Mouse (Mus musculus) testis, postnatal 10 days (tissue): ENCODE data around the gene Slc3a2.
A peak's percentile ranks its signal among the peaks of the same experiment; 100 is the strongest.

Experiments used
- DNase-seq: peaks from one replicate; pipeline ENCODE4 v3.0.0; 2021; ENCODE audit warnings: low spot score

The Slc3a2 gene

DNA sequence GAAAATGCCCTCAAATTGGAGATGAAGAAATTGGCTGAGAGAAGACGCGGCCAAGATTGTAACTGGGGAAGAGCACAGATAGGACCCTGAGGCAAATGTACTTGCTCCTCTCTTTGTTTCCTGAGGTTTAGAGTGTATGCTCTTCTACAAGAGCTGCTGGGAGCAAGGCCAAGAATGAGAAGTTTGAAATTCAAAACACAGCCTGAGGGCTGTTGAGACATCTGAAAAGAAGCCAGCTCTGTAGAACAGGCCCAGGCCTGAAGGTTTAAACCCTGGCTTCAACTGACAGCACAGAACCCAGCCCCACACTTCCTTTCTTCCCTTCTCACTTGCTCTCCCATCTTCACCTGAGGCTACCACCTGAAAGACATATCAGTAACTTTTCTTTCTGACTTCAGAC is 13.1 kb downstream of the Slc3a2 start:
- DNase-seq = no peak

DNA sequence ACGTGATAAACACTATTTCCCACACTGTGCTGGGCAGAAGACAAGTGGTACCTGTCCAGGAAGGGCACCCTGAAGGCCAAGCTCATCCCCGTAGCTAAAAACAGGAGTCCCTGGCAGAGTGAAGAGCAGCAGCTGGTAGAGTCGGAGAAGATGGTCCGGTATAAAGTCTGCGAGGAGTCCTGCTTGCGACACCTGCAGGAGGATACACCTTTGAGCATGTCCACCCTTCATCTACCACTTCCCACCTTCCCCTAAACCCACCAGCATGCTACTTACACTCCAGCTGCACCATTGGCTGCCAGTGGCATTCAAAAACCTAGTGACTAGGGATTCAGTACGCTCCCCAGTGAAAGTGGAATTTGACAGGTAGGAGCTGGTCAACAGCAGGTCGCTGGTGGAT is 14.2 kb downstream of the Slc3a2 start:
- no peak for DNase-seq

DNA sequence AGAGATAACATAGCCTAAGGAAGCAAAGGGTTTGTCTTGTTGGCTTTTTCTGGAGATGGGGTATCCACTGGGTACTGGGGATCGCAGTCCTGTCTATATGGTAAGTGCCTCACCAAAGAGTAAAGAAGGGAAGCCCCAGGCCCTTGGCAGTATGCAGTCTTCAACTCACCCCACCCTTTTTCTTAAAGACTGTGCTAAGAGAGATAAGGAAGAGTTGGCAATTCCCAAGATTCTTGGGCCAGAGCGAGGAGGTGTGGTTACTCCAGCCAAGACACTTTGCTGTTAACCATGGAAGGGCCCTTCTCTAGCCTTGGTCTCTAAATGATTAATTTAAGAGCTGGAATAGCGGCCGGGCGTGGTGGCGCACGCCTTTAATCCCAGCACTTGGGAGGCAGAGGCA is 16.2 kb downstream of the Slc3a2 start:
- DNase-seq = no peak

DNA sequence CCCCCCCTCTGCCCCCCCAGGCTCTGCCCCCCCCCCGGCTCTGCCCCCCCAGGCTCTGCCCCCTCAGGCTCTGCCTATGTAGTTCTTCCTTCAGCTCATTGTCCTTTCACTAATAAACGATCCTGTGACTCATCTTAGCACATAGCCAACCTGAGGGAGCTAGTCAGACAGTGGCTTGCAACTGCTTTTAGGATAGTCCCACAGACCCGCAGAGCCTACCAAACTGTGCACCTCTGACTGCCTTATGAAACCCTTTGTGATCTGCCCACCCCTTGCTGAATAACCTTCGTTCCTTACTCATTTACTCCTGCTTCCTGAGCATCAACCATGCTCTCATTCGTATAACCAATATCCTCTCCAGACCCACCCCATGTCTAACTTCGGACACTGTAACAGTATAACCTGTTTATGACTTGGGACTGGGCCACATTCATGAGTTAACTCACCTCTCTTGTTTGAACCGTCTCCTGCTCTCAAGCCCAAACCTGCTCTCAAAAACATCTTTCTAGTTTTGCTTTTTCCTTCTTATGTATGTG is 17.0 kb downstream of the Slc3a2 start:
- DNase-seq = no peak

DNA sequence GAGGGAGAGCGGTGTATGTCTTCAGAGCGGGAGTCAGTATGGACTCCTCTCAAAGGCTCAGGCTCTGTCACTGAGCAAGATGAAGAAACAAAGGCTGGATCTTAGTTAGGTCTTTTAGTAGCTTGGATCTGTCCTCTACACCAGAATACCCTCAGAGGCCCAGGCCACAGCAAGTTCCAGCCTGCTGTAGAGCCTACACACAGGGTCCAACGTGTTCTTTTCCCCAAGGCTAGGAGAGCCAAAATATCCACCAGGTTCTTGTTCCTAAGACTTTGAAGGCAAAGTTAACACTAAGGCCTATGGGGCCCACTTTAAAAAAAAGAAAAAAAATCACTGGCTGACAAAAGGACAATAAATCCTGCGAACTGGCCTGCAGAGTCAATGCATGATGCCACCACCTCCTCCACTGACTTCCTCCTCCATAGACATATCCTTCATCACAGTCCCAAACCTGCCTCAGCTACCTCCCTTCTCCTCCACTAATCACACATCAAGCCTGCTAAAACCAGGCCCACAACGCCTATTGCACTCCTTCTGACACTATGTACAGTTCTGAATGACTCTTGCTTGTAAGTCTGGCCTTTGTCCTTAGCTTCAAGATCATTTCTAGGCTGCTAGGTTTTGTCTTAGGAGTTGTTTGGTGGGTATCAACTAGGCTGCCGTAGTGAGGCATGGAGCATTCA is 18.0 kb downstream of the Slc3a2 start:
- no peak for DNase-seq

DNA sequence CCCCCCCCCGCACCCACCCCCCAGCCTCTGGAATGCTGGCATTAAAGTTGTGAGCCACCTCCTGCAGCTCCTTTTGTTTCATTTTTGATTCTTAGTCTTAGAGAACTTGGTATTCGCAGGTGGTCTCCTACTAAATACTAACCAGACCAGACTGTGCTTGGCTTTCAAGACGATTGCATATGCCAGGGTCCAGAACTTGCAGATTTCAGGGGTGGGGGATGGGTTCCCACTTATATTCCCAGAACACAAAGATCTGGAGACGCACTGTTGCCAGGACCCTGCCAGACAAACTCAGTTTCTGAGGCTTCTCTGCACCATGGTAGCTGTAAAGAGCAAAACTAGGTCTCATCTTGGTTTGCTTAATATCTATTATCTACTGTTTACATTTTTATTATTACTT is 19.6 kb downstream of the Slc3a2 start:
- DNase-seq = no peak

DNA sequence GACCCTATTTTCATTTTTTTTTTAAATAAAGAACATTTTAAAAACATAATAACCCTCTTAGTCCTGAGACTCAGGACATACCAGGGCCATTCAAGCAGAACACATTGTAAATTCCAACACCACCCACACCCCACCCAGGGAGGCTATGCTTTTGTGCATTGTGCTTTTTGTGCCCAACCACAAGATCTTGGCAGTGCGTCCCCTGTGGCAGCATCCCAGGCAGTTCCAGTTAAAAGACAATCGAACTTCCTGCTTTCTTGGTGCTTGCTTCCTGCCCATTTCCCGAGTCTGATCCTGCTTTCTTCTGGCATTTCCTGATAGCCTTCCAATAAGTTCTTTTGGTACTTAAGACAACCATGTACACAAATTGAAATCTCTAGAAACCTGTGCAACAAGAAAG is 20.7 kb downstream of the Slc3a2 start:
- no peak for DNase-seq

DNA sequence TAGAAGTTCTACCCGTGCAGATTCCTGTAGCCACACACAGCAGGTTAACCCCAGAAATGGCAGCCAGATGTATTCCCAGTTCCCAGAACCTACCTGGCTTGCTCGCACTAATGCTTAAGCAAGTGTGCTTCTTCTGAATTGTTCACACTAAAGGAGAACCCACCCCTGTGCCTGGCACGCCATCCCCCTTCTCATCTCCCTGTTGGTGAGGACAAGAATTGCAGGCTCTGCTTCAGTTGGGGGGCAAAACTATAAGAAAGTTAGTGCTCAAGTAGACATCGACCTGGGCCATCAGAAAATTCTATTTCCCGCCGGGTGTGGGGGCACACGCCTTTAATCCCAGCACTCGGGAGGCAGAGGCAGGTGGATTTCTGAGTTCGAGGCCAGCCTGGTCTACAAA is 23.5 kb downstream of the Slc3a2 start:
- no peak for DNase-seq

DNA sequence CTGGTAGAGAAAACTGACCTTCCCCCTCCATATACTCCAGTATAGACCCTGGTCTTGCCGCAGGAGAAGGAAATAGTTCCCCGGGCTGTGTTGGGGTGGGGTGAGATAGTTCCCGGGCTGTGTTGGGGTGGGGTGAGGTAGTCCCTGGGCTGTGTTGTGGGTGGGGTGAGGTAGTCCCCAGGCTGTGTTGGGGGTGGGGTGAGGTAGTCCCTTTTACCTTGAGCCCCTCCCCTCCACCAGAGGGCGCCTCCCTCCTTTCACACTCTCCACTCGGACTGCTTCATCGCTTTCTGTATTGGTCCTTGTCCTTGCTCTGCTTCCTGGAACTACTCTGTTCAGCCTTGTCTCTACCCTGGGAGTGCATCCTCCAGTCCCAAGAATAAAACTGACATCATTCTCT is 27.8 kb downstream of the Slc3a2 start:
- DNase-seq = peak; percentile 64

DNA sequence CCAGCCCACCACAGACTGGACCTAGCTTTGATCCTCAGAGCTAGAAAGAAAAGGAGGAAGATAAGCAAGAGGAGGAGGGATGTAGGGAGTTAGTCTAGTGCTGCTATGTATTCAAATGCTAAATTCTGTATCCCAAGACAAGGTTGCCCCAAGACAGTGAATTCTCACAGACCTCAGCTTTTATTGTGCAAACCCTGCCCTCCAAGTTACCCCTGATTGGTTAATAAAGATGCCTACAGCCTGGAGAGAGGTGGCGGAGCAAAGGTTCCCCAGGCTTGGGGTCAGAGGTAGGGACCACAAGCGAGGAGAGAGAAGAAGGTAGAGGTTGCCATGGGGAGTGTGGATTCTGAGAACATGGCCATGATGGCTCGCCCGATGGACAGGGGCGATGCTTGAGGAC is 30.4 kb downstream of the Slc3a2 start:
- no peak for DNase-seq

DNA sequence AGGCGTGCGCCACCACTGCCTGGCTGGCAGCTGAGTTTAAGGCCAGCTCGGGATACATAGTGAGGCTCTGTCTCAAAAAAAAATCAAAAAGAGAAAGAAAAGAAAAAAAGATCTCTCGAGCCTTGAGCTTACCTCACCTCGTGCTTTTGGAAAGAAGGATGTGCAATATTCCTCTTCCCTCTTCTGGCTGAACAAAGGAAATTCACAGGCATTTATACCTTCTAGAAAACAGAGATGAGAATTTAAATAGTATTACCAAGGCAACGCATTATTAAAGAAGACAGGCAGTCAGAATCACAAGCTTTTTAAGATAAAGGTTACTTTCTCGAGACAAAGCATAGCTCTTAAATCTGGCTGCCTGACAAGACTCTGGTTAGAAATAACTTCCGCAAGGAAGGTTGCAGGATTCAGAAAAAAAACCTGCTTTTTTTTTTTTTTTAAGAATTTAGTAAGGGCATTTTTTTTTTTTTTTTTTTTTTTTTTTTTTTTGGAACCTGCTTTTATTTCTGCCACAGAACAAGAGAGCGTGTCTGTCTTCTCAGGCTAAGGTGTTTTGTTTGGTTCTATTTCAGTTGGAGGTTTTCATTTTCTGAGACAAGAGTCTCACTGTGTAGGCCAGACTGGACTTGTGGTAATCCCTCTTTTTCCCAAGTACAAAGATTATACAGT is 31.2 kb downstream of the Slc3a2 start:
- no peak for DNase-seq

DNA sequence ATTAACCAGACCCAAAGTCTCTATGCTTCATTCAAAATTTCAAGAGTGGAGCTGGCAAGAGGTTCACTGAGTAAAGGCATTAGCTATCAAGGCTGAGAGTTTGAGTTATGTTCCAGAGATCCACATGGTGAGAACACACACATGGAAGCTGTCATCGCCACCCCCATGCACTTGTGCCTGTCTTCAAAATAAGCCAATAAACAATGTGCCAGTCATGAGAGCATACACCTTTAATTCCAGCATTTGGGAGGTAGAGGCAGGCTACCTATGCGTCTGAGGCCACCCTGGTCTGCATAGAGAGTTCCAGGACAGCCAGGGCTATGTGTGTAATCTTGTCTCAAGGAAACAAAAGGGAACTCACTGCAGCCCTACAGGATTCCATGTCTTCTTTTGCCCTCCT is 39.5 kb downstream of the Slc3a2 start:
- DNase-seq = no peak

DNA sequence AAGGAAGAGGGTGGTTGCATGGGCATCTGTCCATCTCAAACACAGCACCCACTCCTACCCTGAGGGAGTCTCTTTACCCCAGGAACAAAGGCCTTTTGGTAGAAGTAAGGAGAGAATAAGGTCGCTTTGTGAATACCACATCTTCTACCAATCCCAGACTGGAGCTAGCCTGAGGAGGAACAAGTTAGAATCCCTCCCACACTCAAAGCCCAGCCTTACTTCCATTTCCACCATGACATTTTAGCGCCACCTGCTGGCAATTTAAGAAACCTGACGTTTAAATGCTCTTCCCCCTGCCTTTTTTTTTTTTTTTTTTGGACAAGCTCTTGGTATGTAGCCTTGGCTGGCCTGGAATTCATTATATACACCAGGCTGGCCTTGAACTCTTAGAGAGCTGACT is 40.2 kb downstream of the Slc3a2 start:
- peak; percentile 86 for DNase-seq

DNA sequence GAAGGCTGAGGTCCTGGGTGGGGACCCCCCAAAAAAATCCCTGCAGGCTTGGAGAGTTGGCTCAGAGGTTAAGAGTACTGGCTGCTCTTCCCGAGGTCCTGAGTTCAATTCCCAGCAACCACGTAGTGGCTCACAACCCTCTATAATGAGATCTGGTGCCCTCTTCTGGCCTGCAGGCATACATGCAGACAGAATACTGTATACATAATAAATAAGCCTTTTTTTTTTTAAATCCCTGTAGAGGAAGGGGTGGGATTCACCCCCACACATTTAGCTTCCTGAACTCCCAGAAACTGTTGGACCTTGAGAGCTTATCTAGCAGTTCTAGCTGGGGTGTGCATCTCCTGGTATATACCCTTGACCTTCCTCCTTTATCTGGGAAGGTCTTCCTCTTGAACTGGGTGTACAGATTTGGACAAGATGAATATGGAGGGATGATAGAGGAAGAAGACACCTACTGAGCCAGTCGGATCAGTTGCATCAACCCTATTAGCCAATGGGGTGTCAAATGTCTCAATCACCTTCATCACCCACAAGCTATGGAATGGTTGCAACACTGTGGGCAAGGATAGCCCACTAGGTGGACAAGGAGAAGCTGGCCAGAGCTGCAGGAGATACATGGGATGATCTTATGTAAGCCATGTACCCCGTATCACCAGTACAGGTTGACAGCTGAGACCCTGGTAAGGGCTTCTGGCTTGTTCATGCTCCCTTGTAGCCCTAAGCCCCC is 41.4 kb downstream of the Slc3a2 start:
- no peak for DNase-seq

DNA sequence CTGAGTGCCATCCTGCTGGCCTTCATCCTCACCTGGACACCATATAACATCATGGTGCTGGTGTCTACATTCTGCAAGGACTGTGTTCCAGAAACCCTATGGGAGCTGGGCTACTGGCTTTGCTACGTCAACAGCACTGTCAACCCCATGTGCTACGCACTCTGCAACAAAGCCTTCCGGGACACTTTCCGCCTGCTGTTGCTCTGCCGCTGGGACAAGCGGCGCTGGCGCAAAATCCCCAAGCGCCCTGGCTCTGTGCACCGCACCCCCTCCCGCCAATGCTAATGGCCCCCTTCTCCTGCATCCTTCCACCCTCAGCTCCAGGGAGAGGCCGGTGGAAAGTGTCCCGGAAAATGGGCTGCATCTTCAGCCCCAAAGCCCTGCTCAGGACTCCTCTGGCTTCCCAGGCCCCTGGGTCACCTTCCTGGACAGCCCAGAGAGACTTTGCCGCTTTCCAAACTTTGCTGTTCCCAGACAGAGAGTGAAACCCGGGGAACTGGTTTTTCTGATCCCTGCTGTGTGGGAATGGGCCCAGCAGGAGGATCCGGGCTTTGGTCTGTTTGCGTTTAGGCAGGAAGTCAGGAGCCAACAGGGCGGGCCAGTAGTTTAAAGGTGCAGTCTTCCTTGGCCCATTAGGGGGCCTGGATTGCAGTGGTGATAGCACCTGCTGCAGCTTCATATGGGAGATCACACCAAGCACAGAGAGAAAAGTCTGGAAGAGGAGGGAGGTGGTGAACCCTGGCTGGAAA is 44.0 kb downstream of the Slc3a2 start:
- DNase-seq = no peak

DNA sequence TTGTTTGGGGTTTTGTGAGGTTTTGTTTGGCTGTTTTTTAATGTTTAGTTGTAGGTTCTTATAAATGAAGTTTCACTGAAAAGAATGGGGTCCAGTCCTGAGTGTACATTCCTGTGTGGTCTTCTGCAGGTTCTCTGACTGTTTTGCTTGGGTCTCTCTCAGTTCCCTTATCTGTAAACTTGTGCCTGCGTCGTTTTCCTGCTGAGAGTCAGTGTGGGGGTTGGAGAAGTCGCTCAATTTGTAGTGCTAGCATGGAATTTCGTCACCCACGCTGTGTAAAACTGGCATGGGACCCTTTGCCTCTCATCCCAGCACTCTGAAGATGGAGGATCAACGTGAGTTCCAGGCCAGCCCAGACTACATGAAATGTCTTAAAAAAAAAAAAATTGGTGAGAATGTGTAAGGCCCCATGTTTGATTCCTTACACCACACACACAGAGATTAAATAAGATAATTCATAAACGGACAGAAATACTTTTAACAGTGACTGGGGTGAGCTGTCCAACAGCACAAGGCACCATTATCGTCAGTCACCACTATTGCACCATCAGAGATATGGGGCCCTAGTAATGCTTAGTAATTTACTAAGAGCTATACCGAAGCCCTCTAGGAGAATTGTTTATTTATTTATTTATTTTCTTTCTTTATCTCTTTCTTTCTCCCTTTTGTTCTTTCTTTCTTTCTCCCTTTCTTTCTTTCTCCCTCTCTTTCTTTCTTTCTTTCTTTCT is 49.7 kb downstream of the Slc3a2 start:
- DNase-seq = no peak

DNA sequence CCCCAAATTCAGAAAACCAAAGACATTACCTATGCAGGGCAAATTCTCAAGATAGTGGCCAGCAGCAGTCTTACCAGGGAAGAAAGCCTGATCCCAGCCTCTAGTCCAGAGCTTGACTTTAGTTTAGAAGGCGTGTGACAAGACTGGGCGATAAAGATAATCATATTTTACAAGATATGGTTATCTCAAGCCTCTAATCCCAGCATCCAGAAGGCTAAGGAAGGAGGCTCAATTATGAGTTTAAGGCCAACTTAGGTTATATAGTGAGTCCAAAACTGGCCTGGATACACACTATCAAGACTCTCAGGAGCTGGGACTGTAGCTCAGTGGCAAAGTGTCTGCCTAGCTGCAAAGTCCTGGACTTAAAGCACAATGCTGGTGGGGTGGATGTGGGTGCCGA is 50.3 kb downstream of the Slc3a2 start:
- no peak for DNase-seq

DNA sequence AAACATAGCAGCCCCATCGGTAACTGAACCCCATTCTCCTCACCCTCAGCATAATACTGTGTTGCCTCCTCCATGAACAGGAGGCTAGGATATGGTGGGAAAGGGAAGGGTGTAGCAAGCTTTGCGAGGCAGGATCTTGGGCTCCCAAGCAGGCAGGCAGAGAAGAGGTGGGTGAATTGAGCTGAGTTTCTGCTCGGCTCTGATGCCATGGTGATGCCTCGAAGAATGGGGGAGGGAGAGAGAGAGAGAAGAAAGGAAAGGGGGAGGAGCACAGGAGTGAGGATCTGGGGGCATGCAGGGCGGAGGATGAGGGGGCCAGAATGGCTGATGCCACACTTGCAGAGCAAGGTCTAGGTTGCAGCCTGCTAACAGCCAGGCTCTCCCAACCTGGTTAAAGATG is 57.4 kb downstream of the Slc3a2 start:
- no peak for DNase-seq

DNA sequence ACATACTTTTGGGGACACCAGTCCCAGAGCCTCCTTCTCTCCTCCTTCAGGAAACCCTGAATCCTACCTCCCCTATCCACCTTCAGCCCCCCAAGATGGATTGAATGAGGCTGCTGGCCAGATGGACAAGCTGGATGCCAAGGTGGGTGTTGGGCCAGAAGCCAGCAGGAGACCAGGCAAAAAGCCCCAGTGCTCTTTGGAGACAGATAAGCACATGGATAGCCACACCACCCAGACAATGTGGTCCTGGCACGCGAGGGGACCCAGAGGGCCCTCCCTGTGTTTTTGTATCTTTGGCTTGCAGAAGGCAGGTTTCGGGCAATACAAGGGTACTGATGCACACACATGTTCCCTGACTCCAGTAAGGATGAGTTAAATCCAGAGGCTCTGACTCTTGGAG is 58.3 kb downstream of the Slc3a2 start:
- no peak for DNase-seq

DNA sequence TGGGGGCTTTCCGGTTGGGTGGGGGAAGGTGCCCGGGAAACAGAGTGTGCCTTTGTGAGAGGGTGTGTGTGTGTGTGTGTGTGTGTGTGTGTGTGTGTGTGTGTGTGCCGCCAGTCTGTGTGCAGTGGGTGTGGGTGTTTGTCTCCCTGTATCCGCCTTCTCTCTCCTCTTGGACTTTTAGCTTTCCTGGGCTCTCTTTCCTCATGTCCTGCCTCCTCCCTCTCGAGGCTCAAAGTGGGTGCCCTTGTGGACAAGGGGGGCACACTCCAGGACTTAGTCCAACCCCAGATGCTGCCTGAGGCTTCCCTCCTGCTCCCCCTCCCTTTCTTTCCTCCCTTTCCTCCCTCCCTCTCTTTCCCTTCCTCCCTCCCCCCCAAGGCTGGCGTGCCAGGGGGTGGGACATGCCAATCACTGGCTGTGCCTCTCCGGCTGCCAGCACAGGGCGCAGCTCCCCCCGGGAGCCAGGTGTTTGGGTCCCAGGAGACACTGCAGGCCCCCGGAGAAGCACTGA is 59.2 kb downstream of the Slc3a2 start:
- peak; percentile 46 for DNase-seq

DNA sequence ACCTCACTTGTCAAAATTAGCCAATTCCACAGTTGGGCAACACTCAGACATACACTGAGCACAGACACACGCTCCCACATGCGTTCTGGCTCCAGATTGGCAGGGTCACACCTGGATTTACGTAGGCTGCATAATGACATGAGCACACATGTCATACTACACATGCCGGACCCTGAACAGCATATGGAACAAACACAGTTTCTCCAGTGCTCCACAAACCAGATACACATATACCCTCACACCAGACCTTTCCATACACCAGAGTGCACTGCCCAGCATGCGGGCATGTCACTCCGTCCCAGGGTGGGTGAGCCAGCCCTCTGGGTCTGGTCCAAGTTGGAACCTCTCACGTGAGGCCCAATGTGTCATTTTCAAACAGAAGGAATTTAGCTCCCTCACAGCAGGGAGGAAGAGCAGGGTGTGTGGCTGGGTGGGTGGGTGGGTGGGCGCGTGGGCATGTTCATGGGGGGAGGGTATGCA is 59.8 kb downstream of the Slc3a2 start, which contains the start of gene Chrm1:
Chrm1 (plus strand) TSS at position 430 of the 480 bp plus-strand sequence.
- DNase-seq = peak; percentile 46
